Mouse (Mus musculus) Patski (cell line): Measurements from ENCODE around the gene Cd300a. TPM values are rescaled to one million over a fixed set of nuclear protein-coding genes. Genes with fewer than 3 reads are reported as not detected.
A peak's percentile ranks its signal among the peaks of the same experiment; 100 is the strongest.
"Not testable (repeated sequence)": the region's sequence is repeated elsewhere in the genome, so short reads cannot be mapped to it uniquely, and the experiment has no call there.

Source experiments
- ATAC-seq: fragments of 100-300 bp; one replicate; pipeline ENCODE4 v1.8.0; 2021
- CTCF ChIA-PET: fragments of 350-600 bp; sonication (Branson Sonifier 250); formaldehyde crosslinking; loops from one replicate; lab custom pipeline; 2022; ENCODE audit warnings: inconsistent platforms; lab: Charles Lee
- POLR2A ChIA-PET: fragments of 350-600 bp; sonication (Branson Sonifier 250); formaldehyde crosslinking; loops from one replicate; lab custom pipeline; 2022; ENCODE audit warnings: antibody characterized with exemption, inconsistent platforms; lab: Charles Lee
- DNase-seq: peaks from one replicate; pipeline ENCODE4 v3.0.0-alpha.2; 2011; ENCODE audit warnings: low read depth, low spot score
- H3K27me3 ChIP-seq: fragments of 371-371 bp; one replicate; pipeline ENCODE4 v1.5.1; 2021
- CTCF ChIP-seq: fragments of 100-300 bp; IDR thresholded peaks from one replicate; pipeline ENCODE4 v1.5.1; 2021
- in situ Hi-C: fragments of 300-500 bp; cut with MboI; formaldehyde crosslinking; loops from 3 replicates; pipeline ENCODE4 v1.11.1; 2018; ENCODE audit warnings: low pct_unique_long_range_greater_than_20kb, mixed read lengths
- polyA plus RNA-seq: library from polyadenylated mRNA; unstranded; gene quantifications from one replicate; pipeline ENCODE4 v1.2.3, GENCODE M21; 2021

Gene Cd300a
- polyA plus RNA-seq, 1 experiment from 2014 or later: 0.78 TPM

GRCm38 (mm10) chr11:114896085-114896484 is 6.2 kb downstream of the Cd300a start:
- no peaks in the 10 kb centered on the region for H3K27me3 ChIP-seq
- in situ Hi-C loops: no loop called here
- POLR2A ChIA-PET: no interaction called here
- ATAC-seq (no peak), DNase-seq (no peak)
- TF ChIP-seq CTCF: no peak
- CTCF ChIA-PET: interaction anchor here (1.6 kb wide), 1 partner anchor 16 kb away, joined by 3 read pairs; no protein-coding TSS in a partner anchor

GRCm38 (mm10) chr11:114898026-114898425 is 8.2 kb downstream of the Cd300a start:
- no peaks in the 10 kb centered on the region for H3K27me3 ChIP-seq
- ATAC-seq (no peak), DNase-seq (no peak)
- ChIA-PET CTCF (interaction anchor here (1.7 kb wide), 1 partner anchor 18 kb away, joined by 4 read pairs; no protein-coding TSS in a partner anchor), POLR2A (no interaction called here)
- in situ Hi-C loops: no loop called here
- no peak for TF ChIP-seq CTCF

GRCm38 (mm10) chr11:114903224-114903623 is 13.4 kb downstream of the Cd300a start:
- in situ Hi-C loops: no loop called here
- DNase-seq (no peak), ATAC-seq (no peak)
- no peak for TF ChIP-seq CTCF
- CTCF ChIA-PET: interaction anchor here (1.0 kb wide), 1 partner anchor 8 kb away, joined by 3 read pairs; no protein-coding TSS in a partner anchor
- POLR2A ChIA-PET: no interaction called here
- H3K27me3 ChIP-seq: no peaks in the 10 kb centered on the region

GRCm38 (mm10) chr11:114907567-114907966 is 17.7 kb downstream of the Cd300a start:
- no peak for TF ChIP-seq CTCF
- ChIA-PET CTCF (interaction anchor here (0.8 to 1.1 kb wide), 3 partner anchors 25 to 97 kb away, joined by 3 to 5 read pairs (median 3); no protein-coding TSS in a partner anchor), POLR2A (no interaction called here)
- no peaks in the 10 kb centered on the region for H3K27me3 ChIP-seq
- in situ Hi-C loops: loop anchor here (5.0 kb wide), 2 partner anchors 105 to 155 kb away; no protein-coding TSS in a partner anchor
- ATAC-seq (no peak), DNase-seq (no peak)

GRCm38 (mm10) chr11:114908086-114908485 is 18.2 kb downstream of the Cd300a start:
- no peak for TF ChIP-seq CTCF
- POLR2A ChIA-PET: no interaction called here
- H3K27me3 ChIP-seq: no peaks in the 10 kb centered on the region
- ATAC-seq (no peak), DNase-seq (no peak)
- CTCF ChIA-PET: interaction anchor here (0.8 to 1.2 kb wide), 4 partner anchors 26 to 163 kb away, joined by 3 to 5 read pairs (median 3); no protein-coding TSS in a partner anchor
- in situ Hi-C loops: loop anchor here (5.0 kb wide), 2 partner anchors 106 to 156 kb away; no protein-coding TSS in a partner anchor

- POLR2A ChIA-PET, H3K27me3 ChIP-seq, DNase-seq, ATAC-seq: not testable (repeated sequence)
- in situ Hi-C loops: loop anchor here (5.0 kb wide), 2 partner anchors 107 to 157 kb away; no protein-coding TSS in a partner anchor
- TF ChIP-seq CTCF: peak; percentile 49
- CTCF ChIA-PET: interaction anchor here (0.8 to 1.2 kb wide), 5 partner anchors 24 to 97 kb away, joined by 3 read pairs; no protein-coding TSS in a partner anchor
Observed at GRCm38 (mm10) chr11:114909538-114909937, 19.7 kb downstream of the Cd300a start.

GRCm38 (mm10) chr11:114912847-114913246 is 23.0 kb downstream of the Cd300a start:
- CTCF ChIA-PET: interaction anchor here (0.6 to 2.1 kb wide), 12 partner anchors 12 to 166 kb away, joined by 3 to 18 read pairs (median 4); no protein-coding TSS in a partner anchor
- DNase-seq: no peak
- peak; percentile 94 for TF ChIP-seq CTCF

GRCm38 (mm10) chr11:114914978-114915377 is 25.1 kb downstream of the Cd300a start:
- no peaks in the 10 kb centered on the region for H3K27me3 ChIP-seq
- CTCF ChIA-PET: interaction anchor here (0.7 to 1.1 kb wide), 3 partner anchors 103 to 169 kb away, joined by 3 to 4 read pairs (median 3); no protein-coding TSS in a partner anchor
- no peak for ATAC-seq
- POLR2A ChIA-PET: no interaction called here
- in situ Hi-C loops: loop anchor here (5.0 kb wide), 1 partner anchor 38 kb away; no protein-coding TSS in a partner anchor
- no peak for DNase-seq
- no peak for TF ChIP-seq CTCF

More at GRCm38 (mm10) chr11:114912847-114913246, 23.0 kb downstream of the Cd300a start:
- peak; percentile 54 for ATAC-seq
- POLR2A ChIA-PET: no interaction called here
- H3K27me3 ChIP-seq: no peaks in the 10 kb centered on the region
- in situ Hi-C loops: loop anchor here (5.0 kb wide), 1 partner anchor 36 kb away; no protein-coding TSS in a partner anchor

GRCm38 (mm10) chr11:114917120-114917519 is 27.3 kb downstream of the Cd300a start:
- CTCF ChIA-PET: interaction anchor here (1.0 kb wide), 1 partner anchor 16 kb away, joined by 5 read pairs; no protein-coding TSS in a partner anchor
- in situ Hi-C loops: no loop called here

GRCm38 (mm10) chr11:114922439-114922838 is 32.6 kb downstream of the Cd300a start:
- in situ Hi-C loops: no loop called here
- DNase-seq (no peak), ATAC-seq (no peak)
- TF ChIP-seq CTCF: no peak
- ChIA-PET CTCF (interaction anchor here (1.3 kb wide), 1 partner anchor 180 kb away, joined by 4 read pairs; no protein-coding TSS in a partner anchor), POLR2A (interaction anchor here (1.5 kb wide), 1 partner anchor 12 kb away, joined by 3 read pairs; the partner anchor contains the start of gene Cd300lb)
- no peaks in the 10 kb centered on the region for H3K27me3 ChIP-seq

More at GRCm38 (mm10) chr11:114917120-114917519, 27.3 kb downstream of the Cd300a start:
- no peak for DNase-seq
- ATAC-seq: no peak
- no peaks in the 10 kb centered on the region for H3K27me3 ChIP-seq
- TF ChIP-seq CTCF: no peak
- POLR2A ChIA-PET: no interaction called here
